Mouse (Mus musculus): Measurements from ENCODE around the gene Lin7a.
A peak's percentile ranks its signal among the peaks of the same experiment; 100 is the strongest.

Lin7a gene

DNA sequence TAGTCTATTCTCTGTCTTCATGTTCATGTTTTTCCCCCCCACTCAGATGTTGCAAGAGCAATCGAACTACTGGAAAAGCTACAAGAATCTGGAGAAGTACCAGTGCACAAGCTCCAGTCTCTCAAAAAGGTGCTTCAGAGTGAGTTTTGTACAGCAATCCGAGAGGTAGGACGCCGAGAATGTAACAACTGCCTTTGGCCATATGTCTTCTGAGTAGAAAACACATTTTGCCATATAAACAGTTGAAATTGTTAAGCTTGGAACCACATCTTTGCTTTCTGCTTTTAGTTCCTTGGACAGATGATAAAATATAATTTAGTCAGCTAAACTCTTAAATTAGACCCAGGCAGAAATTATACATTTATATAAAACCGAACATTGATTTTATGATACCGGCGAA lies 52.4 kb downstream of the Lin7a start:
- no peak for DNase-seq (ENCODE audit: low read depth, low spot score)

DNA sequence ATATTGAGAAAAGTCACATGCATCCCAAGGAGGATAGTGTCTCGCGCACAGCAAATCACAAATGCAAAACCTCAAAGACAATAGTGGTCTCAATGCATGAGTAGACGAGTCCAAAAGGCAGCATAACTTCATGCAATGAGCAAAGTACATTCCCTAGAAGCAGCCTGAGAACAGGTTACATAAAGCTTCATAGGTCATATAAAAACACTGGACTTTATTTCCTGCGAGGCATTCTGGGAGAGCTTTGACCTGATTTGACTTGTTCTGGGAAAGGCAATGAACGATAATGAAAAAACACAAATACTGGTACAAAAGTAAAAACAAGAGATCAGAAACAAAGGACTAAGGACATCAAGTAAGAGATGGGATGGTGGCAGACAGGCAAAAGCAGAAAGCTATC lies 54.1 kb downstream of the Lin7a start:
- no peak for DNase-seq (ENCODE audit: low read depth, low spot score)

DNA sequence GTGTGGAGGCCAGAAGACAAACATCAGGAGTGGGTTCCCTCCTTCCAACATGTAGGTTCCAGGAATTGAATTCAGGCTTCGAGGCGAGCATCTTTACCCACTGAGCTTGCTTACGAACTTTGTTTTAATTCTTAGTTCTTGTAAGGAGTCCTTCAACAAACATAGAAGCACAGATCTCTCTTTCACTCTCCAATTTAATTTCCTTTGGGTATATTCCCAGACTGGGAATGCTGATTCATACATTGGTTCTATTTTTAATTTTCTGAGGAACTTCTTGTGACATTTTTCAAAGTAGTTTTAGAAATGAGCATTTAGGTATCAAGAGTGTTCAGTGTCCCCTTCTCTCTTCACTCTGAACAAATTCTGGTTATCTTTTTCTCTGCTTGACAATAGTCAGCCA lies 68.0 kb downstream of the Lin7a start:
- DNase-seq (ENCODE audit: low read depth, low spot score) = no peak

DNA sequence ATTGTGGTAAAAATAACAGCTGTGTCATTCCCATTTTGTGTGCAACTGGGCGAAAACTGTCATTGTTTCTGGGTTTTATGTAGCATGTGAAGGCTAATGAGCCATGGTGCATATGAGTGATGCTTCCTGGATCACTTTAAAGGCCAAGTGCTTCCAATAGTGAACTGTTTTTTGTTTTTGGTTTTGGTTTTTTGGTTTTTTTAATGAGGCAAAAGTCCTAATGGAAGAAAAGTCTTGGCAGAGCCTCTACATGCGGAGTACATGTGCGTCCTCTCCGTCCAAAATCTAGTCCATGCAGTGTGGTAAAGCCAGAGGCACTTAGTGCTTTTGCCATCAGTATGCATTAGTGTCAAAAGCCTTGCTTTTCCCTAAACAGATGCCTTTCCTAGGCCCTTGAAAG lies 69.7 kb downstream of the Lin7a start:
- DNase-seq (ENCODE audit: low read depth, low spot score) = no peak

DNA sequence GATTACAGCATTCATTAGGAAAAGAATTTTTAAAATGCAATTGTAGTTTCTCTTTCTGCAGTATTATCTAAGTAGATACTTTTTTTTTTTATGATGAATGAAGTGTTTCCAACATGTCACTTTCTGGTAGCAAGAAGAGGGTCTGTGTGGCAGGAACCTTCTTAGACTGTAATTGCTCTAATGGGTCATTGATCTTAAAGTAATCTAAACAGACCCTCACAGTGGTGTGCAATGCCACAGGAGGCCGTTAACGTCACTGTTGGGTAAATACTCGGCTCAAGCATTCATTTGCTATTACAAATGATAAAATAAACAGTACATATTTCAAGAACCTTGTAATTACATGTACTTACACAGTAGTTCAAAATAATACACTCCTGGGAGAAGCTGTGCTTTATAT lies 72.7 kb downstream of the Lin7a start:
- DNase-seq (ENCODE audit: low read depth, low spot score) = no peak

DNA sequence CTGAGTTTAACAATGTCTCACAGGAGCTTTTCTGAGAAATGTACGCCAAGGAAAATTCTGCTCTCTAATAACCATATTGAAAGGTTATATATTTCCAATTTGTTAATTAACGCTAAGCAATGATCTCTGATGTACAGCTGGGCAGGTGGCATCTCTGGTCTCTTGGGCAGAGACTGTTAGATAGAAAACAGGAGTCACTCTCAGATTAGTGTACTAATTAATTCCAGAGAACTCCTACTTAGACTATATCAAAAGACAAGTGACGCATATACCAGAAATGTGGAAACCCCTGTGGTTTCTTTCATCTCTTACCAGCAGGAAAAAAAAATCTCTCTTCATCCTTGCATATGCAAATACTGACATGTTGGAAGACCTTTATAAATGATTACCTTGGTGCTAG lies 76.4 kb downstream of the Lin7a start:
- DNase-seq (ENCODE audit: low read depth, low spot score) = no peak

DNA sequence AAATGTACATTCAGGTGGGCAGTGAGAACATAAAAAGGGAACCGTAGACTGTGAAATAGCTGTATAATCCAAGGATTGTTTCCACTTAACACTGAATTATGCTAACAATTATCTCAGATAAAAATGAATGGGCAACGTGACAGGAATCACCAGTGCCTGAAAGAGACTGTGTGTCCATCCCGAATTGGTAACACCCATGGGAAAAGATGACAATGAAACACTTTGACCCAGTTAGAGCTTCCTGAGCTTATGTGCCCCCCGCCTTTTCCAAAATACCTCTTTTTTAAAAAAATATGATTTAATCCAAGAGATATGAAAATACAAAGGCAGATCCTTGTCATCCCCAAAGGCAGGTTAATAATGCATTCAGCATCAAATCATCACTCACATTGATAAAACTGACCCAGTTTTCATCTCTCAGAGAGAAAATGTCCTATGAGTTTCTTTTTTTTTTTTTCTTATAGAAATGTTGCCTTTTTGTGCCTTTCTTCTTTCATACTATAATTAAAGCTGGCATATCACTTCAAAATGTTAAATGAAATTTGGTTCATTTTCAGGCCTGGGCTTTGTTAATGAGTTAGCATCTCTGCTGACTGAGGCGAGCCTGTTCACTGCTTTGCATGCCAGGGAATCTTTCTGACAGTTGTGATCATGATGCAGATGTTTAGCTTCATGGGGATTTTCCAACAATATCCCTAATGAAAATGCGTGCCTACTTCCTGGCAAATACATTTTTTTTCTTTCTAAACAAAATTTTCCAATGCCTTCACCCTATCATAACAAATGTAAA lies 80.4 kb downstream of the Lin7a start:
- DNase-seq (ENCODE audit: low read depth, low spot score) = no peak

DNA sequence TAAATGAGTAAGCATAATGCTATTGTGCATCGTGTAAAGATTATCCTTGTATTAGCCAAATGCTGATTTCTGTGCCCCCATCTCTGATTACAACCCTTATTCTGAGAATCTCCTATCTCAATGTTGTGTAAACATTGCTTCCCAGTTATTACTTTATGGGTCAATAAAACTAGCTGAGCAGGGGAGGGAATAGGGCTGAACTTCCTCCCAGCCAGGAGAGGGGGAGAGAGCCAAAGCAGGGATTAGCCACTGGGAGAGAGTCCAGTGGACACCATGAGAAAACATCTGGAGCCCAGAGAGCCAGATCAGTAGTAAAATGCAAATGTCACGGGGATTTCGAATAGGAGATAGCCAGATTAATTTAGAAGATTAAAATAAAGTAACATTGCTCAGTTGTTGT lies 82.0 kb downstream of the Lin7a start:
- DNase-seq (ENCODE audit: low read depth, low spot score) = no peak

DNA sequence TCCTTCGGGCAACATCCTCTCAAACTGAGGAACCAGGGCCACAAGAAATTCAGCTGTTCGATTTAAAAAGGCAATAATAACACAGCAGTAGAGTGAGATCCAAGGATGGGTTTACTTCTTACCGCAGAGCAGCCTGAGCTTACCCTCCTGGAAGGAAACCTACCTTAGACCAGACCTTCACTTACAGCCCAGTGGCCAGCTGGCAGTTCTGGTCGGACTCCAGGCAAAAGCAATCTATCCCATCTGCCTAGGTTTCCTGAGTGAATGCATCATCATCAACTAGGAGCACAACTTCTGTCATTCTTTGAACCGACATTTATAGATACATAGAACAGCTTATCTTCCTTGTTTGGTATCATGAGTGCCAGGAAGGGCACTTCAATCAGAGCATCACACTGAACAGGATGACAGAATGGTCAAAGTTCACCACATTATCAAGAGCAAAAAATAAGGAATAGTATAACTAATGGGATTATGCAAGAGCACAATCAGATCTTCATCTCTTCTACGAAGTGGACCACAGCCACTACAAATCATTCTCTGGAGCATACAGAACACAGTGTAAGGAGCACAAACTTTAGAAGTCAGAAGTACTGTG lies 87.1 kb downstream of the Lin7a start:
- DNase-seq (ENCODE audit: low read depth, low spot score) = no peak

DNA sequence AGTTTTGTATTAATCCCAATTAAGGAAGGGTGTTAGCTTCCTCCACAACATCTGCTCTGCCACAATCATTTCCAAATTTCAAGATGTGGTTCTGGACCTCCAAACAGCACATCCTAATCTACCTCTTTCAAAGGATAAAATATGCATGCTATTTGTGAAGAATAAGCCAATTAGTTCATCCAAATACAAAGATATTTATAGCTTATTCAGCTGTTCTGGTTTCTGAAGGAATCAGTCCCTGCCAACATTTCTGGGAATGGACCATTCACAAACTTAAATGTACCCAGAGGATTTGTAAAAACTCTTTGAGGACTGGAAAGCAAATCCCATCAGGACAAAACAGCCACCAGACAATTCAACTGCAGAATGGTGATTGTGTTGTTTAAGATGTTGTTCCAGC lies 87.8 kb downstream of the Lin7a start:
- no peak for DNase-seq (ENCODE audit: low read depth, low spot score)

DNA sequence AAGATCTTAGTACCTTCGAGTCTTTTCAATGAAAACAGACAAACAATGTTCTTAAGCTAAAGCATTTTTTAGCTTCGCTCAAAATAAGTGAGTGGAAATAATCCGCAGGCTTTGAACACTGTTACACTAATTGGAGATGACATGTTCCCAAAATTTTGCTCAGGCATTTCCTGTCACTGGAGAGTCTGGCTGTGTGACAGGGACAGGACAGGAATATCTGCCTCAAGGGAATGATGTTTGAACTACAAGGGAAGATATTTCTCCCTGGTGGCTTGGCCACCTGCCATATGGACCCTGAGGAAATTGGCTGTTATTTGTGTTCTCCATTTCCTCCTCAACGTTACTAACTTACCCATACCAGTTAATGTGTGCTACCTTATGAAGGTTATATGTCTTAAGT lies 90.1 kb downstream of the Lin7a start:
- peak; percentile 44 for DNase-seq (ENCODE audit: low read depth, low spot score)

DNA sequence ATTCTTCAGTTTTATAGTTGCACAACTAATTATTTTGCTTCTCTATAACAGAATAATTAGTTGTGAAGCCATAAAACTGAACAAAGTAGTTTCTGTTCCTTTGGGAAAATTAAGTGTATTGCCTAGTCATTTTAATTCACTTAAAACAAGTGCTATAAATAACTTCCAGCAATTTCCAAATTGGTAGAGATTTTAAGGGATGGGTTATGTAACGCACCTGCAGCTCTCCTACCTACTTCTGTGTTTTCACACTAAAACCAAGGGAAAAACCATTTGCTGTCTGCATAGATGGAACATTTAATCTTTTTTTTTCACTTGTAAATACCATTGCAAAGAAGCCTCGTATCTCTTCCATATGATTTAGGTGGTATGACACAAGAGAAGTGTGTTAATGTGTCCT lies 90.5 kb downstream of the Lin7a start:
- no peak for DNase-seq (ENCODE audit: low read depth, low spot score)

DNA sequence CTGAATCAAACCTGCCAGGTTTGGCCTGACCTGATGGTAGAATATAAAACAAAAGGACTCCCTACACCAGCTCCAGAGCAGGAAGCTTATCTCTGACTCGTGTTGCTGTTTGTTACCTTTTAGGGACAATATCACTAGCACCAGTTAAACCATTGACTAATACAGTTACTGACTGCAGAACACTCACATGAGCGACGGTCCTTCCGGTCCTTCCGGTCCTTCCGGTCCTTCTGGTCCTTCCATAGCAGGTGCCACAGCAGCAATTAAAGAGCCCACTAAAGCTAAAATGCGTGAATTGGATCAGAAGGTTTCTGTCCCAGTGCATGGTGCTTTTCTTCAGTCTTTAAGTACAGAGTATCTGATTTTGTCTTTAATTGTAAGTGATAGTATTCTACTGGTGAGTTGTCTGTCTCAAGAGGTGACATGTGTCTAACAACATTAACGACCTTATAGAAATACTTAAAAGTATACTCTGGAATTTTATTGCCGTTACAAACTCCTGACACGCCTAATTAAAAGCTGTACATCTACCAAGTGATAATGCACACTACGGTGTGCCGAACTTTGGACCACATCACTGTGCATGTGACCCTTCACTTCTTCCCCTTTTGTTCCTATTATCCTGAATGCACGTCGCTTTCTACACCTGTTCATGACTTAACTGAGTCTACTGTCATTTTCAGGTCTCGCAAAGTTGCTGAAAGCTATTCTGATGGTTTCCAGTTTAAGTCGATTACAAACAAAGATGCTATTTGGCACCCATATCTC lies 91.7 kb downstream of the Lin7a start:
- DNase-seq (ENCODE audit: low read depth, low spot score) = no peak

DNA sequence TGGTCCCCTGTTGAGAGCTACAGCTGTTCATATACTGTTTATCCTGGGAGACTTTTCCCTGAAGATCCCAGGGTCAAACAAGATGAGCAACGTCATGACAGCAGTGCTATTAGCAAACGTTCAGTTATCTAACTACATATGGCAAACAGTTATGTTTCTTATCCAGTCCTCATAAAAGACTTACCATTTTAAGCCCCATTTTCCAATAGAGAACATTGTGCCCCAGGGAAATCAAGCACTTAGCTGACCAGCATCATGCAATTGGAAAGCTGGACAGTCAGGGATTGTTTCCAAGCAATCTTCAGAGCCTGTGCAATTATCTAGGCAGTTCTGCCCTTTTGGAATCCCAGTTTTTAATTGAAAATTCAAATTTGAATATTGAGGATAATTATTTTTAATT lies 105.7 kb downstream of the Lin7a start:
- no peak for DNase-seq (ENCODE audit: low read depth, low spot score)

DNA sequence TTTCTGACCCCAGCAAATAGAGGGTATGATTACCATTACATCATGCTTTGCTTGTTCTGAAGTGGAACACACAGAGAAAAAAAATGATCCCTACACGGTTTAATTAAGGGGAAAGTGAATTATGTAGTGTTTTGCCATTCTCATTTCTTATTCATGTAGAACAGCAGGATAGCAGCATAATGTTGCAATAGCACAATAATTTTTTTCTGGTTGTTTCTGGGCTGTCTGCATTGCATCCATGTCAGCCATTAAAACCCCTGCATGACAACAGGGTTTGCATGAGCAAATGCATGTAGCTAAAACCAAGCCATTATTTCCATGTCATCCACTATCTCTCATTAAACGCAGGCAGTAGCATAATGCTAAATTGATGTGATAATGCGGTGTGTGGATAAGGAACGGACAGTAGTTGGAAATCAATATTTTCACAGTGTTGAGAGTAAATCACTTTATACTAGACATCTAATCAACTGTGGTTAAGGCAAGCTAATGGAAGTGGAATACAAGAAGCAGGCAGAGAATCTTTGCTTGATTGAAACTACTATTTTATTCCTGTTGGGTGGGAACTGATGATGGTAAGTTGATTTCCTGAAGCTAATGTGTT lies 109.8 kb downstream of the Lin7a start:
- DNase-seq (ENCODE audit: low read depth, low spot score) = no peak

DNA sequence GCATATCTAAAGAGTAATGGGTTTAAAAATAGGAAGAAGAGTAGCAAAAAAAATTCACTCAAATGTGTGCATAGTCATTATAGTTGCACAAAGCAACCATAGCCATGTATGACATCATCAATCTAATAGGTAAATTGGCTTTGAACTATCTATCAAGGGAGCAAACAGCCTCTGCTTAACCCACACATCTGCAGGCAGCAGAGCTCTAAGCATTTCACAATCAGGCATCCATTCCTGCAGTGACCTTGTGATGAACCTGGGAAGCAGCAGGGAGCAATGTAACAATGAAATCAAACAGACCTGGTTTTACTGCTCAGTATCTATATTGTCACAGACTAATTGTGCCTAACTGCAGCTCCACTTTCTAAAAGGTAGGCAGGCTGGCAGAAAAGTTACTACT lies 112.3 kb downstream of the Lin7a start:
- DNase-seq (ENCODE audit: low read depth, low spot score) = no peak

DNA sequence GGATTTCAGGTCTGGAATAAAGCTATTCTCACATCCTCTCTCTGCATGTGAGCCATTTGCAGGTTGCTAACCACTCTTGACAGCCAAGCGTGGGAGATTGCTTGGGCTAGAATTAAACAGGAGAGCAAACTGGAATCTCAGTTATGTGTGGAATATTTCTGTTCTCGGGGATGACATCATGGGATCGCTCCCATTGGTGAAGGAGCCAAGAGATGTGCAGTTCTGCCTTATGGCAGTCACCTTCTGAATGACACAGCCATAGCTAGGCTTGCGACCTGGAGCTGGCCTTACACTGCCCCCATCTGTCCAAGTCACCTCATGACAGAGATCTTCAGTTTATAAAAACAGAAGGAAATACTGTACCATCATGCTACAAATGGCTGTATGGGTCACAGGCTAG lies 118.0 kb downstream of the Lin7a start:
- no peak for DNase-seq (ENCODE audit: low read depth, low spot score)

DNA sequence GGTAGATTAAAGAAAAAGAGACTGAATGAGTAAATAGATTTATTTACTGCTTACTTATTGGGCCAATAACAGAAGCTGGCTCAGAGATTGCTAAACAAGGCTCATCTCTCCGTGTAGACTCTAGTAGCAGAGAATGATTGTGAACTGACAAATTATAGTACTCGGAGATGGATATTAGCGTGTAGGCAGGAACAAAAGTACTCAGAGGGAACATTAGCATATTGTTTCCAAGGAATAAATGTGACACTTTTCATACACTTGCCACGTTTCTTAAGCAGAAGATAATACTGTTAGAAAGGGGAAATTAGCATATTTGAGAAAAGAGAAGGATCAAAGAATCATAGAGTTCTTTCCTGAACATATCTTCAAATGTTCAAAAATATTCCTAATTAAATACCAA lies 133.9 kb downstream of the Lin7a start:
- DNase-seq (ENCODE audit: low read depth, low spot score) = no peak

DNA sequence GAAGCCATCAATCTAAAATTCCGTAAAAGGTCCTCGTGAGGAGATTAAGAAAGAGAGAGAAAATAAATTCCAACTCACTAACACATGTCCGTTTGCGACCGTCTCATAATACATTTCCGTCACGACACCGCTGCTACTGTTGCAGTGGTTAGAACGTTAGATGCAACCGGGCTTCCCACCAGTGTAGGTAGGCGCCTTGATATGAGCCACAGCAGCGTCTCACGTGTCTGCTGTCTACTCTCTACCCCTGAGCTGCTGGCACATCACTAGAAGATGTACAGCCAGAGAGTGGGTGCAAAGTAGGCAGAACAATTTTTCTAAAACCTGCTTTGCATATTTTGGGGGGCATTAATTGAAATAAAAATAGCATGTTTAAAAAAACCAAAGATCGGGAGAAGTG lies 146.8 kb downstream of the Lin7a start:
- DNase-seq (ENCODE audit: low read depth, low spot score) = no peak

DNA sequence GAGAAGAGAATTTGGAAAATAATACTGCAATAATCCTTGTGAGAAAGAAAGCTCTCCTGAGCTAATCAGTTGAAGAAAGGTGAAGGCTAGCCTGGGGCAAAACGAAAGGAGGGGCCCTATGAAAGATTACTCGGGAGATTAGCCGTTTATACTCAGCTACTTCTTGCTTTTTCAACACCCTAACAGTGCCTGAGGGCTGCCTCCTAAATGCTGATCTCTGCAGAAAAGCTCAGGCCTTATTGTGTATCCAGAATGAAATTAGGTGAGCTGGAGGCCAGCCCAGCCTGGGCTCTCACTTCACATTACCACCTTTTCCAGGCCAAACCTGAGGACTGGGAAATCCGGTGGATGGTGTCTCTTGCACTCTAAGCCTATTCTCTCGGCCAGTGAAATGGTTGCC lies 165.5 kb downstream of the Lin7a start:
- no peak for DNase-seq (ENCODE audit: low read depth, low spot score)

DNA sequence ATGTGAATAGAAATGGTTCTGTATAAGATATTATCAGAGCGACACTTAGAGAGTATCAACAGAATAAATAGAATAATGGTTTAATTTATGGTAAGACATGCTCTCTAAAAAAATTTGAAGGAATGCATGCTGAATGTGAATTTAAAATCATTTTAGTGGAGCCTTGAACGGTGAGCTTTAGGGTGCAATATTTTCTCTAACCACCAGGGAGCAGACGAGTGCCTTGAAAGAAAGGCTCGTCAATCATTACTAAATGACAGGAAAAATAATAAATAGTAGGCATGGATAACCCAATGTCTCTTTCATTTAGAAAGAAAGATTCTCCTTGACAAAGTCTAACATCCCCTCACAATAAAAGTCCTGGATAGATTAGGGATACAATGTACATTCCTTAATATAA lies 171.3 kb downstream of the Lin7a start:
- DNase-seq (ENCODE audit: low read depth, low spot score) = no peak

DNA sequence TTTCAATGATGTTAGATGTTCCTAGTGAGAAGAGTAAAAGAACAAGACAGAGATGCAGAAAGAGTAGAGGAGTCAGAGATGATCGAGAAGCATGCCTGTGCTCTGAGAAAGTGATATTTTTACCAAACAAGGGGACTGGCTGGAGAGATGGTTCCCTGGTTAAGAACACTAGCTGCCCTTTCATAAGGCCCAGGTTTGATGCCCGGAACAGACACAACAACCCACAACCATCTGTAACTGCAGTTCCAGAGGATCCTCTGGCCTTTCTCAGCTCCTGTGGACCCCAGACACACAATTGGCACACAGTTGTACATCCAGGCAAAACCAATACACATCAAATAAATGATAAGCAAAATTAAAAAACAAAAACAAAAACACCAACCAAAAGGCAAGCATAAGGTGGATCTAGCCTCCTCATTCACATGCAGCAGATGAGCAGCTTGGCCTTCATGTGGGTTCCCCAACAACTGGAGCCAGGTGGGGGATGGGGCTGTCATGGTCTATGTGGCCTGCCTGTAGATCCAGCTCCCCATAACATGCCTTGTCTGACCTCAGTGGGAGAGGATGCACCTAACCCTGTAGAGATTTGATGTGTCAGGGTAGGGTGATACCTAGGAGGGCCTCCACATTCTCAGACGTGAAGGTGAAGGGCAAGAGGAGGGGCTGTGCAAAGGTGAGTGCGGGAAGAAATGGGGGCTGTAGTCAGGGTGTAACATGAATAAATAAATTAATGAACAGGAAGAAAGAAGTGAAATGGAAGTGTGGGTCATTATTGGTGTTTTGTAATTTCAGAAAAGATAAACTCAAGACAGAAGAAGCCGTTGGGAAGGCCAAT lies 178.2 kb downstream of the Lin7a start:
- no peak for DNase-seq (ENCODE audit: low read depth, low spot score)

Measured in retina, adult 2 months (tissue).